Mouse (Mus musculus) embryo, embryonic 9.5 days (tissue): Measurements from ENCODE around the gene Fndc1.

Experiments
- DNase-seq: peaks from one replicate; pipeline ENCODE4 v3.0.0-alpha.2; 2017; ENCODE audit errors: extremely low spot score

Fndc1 gene

DNA sequence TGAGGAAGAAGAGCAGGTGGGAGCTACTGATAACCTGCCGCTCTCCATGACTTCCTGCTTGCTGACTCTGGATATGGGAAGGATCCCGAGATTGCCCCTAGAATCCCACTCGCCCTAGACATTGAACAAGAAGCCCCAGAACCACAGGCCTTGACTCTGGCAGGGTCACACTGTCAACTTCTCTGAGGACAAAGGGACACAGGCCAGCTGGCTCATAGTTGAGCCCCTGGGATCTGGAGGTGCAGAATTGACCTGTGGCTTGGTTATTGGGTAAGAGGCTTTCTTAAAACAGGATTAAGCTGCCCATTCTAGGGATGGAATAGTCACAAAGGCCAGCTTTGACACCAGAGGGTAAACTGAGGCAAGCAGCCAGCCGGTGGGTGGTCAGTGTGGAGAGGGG, 136.8 kb downstream of the Fndc1 start:
- DNase-seq, result no peak
